Mouse (Mus musculus): ENCODE results near the gene Nfkbie. TPM values are rescaled to one million over a fixed set of nuclear protein-coding genes. Genes with fewer than 3 reads are reported as not detected.

The Nfkbie gene
- total RNA-seq, 2 experiments from 2014 or later = 3.9 to 4.2 TPM

DNA sequence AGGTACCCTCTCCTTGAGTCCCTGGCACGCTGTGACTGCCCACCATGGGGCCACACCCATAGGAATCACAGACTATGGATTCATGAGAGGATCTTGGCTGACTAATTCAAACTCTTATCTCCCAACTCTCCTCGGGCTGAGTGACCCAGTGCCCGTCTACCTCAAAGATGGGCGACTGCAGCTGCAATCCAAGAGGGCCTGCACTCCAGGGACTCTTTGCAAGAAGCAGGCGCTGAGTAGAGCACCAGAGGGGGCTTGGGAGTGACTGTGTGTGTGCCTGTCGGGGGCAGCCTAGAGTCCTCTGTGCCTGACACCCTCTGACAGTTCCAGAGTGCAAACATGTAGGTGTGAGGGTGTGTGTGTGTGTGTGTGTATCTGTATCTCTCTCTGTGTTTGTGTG is 13.4 kb upstream of the Nfkbie start:
- ATAC-seq (replicated peaks; ENCODE audit: low FRiP score, low TSS enrichment, poor library complexity, severe bottlenecking) = no peak

GRCm38 (mm10) chr17:45542705-45543104 is 12.8 kb upstream of the Nfkbie start:
- no peak for ATAC-seq (replicated peaks; ENCODE audit: low FRiP score, low TSS enrichment, poor library complexity, severe bottlenecking)

- ATAC-seq (replicated peaks; ENCODE audit: low FRiP score, low TSS enrichment, poor library complexity, severe bottlenecking) = no peak
Observed at GRCm38 (mm10) chr17:45543115-45543514, 12.4 kb upstream of the Nfkbie start.

GRCm38 (mm10) chr17:45544001-45544872 is 11.3 kb upstream of the Nfkbie start:
- no peak for ATAC-seq (replicated peaks; ENCODE audit: low FRiP score, low TSS enrichment, poor library complexity, severe bottlenecking)

- no peak for ATAC-seq (replicated peaks; ENCODE audit: low FRiP score, low TSS enrichment, poor library complexity, severe bottlenecking)
Observed at GRCm38 (mm10) chr17:45544873-45545277, 10.6 kb upstream of the Nfkbie start.

DNA sequence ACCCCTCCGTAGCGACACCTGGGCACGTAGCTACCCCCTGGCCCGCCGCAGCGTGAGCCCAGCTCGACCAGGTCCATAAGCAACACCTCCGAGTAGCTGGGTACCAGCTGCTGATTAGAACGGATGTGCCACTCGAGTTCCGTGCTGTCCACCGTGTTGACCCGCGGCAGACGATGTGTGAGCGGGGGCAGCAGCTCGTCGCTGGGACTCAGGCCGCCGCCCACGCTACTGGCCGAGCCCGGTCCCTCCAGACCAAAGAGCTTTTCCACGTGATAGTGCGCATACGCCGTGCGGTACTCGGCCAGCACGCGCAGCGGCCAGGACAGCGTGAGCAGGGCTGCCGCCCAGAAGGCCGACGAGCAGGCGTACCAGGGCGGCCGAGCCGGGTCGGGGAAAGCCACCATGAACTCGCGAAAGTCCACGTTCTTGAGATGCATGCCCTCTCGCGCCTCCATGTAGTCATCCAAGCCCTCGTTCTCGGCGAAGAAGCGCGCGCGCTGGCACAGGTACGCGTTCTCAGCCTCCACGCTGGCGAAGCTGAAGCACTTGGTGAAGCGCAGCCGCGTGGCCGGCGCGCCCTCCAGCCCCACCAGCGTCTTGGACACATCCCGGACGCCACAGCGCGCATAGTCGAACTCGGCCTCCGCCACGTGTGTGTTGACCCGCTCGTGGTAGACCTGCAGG is 10.1 kb upstream of the Nfkbie start:
- ATAC-seq (replicated peaks; ENCODE audit: low FRiP score, low TSS enrichment, poor library complexity, severe bottlenecking) = no peak

- no peak for ATAC-seq (replicated peaks; ENCODE audit: low FRiP score, low TSS enrichment, poor library complexity, severe bottlenecking)
Observed at GRCm38 (mm10) chr17:45546941-45547340, 8.6 kb upstream of the Nfkbie start.

DNA sequence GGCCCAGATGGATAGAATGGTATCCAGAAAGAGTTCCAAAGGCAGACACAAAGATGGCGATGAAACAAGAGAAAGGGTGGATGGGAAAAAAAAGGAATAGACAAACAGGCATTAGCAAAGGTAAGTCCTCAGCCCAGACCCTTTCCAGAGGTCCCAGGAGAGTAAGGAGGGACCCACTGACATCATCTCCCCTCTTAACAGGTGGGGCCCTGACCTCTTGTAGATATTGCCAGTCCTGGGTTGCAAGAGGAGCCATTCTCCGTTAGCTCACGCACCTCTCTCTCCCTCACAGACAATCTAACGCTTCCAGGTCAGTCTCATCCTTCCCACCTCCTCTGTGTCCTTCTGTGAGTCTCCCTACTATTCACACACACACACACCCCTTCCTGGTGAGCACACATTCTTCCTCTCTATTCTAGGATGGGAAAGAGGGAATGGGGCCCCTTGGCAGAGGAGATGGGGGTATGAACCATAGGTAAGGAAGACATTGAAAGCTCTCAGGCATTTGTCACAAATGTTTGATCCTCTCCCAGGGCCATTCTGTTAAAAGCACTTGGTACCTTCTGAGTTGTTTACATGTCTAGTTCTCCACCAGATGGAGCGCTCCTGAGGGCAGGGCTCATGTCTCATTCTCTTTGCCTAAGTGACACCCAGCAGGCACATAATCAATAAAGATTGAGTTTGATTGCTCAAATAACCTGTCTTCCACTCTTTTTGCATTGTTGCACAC is 7.9 kb upstream of the Nfkbie start:
- no peak for ATAC-seq (replicated peaks; ENCODE audit: low FRiP score, low TSS enrichment, poor library complexity, severe bottlenecking)

- ATAC-seq (replicated peaks; ENCODE audit: low FRiP score, low TSS enrichment, poor library complexity, severe bottlenecking) = no peak
Observed at GRCm38 (mm10) chr17:45548541-45549512, 6.7 kb upstream of the Nfkbie start.

DNA sequence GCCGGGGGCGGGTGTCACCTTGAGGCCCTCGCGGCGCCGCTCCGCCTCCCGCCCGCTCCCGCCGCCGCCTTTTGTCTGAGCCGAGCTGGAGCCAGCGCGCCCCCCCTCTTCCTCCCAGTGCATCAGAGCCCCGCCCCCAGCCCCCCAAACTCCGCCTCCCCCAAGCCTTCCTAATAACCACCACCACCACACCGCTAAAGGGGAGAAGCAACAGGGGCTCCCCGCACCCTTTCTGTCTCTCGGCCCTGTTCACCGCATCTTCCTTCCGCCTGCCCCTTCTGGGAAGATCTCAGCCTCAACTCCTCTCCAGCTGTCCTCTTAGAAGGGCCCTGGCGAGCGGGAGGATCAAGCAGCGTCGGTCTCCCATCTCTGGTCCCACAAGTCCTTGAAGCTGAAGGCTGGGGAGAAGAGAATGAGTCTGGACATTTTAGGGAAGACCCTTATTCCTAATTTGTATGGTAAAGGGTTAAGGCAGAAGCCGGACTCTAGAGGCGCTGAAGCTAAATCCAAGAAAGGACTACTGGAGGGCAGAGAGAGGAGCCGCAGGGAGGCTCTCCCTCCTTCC is 5.8 kb upstream of the Nfkbie start, which contains the start of gene Tmem151b:
Gene Tmem151b (minus strand): TSS at position 61 of the 565 bp plus-strand sequence.
- ATAC-seq (replicated peaks; ENCODE audit: low FRiP score, low TSS enrichment, poor library complexity, severe bottlenecking) = no peak

DNA sequence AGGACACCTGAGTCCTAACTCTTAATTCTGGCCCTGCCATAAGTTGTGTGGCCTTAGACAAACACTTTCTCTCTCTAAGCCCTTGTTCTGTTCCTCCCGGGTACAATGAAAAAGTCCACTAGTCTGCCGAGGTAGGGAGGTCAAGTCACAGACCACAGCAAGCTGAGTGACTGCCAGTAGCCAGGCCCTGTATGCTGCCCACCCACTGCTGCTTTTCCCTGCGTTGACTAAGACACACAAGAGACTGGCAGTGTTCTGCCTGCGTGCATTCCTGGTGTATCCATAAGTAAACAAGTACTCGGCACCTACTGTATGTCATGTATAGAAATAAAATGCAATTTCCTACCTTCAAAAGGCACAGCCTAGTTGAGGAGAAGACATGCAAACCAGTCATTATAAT is 5.2 kb upstream of the Nfkbie start:
- ATAC-seq (replicated peaks; ENCODE audit: low FRiP score, low TSS enrichment, poor library complexity, severe bottlenecking) = no peak

GRCm38 (mm10) chr17:45551249-45551796 is 4.2 kb upstream of the Nfkbie start:
- ATAC-seq (replicated peaks; ENCODE audit: low FRiP score, low TSS enrichment, poor library complexity, severe bottlenecking) = no peak

GRCm38 (mm10) chr17:45551816-45552451 is 3.6 kb upstream of the Nfkbie start:
- peak; percentile 70 for ATAC-seq (replicated peaks; ENCODE audit: low FRiP score, low TSS enrichment, poor library complexity, severe bottlenecking)

- no peak for ATAC-seq (replicated peaks; ENCODE audit: low FRiP score, low TSS enrichment, poor library complexity, severe bottlenecking)
Observed at GRCm38 (mm10) chr17:45553065-45553464, 2.4 kb upstream of the Nfkbie start.

DNA sequence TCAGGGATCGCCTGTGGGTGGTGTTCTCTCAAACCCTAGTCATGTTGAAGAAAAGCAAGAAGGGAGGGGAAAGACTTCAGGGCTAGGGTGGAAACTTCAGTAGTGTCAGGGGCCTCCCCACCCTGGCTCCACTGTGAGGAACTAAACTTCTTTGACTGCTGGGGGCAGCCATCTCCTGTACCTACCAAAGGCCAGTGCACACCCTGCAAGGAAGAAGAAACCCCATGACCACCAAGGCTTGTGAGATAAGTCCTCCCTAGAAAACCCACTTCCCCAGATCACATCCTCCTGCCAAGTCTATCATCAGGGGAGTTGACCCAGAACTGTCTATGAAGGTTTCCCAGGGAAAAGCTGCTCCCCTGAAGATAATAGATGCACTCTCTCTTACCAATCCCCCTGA is 1.1 kb upstream of the Nfkbie start:
- no peak for ATAC-seq (replicated peaks; ENCODE audit: low FRiP score, low TSS enrichment, poor library complexity, severe bottlenecking)

DNA sequence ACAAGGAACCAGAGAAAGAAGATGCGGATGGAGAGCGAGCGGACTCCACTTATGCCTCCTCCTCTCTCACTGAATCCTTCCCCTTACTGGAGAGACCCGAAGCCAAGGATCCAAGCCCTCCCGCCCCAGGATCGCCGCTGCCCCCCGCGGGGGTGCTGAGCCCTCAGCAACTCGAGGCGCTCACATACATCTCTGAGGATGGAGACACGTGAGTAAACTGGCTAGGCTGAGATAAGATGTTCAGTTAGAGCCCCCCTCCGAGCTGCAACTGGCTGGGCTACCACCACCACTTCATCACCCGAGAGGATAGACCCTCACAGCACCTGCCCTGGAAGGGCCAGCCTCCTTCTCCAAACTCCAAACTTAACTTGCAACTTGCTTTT is 595 bp downstream of the Nfkbie start:
- ATAC-seq (replicated peaks; ENCODE audit: low FRiP score, low TSS enrichment, poor library complexity, severe bottlenecking) = no peak

DNA sequence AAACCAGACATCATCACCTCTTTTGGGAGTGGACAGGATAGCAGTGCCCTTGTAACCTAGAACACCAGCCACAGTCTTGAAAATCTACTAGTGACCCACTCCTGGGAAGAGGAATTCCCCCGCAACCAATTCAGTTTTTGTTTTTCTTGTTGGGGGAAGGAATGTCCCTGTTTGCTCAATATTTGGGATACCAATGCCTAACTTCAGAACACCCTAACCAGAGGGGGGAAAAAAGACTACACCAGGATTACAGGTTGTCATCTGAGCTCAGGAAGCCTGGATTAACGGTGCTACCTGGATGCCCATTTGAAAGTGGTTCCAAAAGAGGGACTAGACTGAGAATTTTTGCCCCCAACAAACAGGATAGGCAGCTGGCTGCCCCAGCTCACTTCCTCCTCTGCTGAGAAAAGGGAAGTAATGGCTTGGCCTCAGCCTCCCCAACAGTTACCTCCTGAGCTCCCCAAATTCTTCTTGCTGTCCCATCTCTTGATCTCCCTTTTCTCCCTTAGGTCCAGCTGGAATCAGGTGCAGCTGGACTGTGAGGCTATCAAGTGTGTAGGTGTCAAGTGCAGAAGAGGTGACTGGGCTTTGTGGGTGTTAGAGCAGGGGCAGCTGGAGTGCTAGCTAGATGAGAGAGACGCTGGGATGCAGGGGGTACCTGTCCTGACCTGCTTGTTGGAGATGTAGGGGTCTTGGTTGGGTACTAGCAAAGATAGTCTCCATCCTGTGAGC is 1.2 kb downstream of the Nfkbie start:
- no peak for ATAC-seq (replicated peaks; ENCODE audit: low FRiP score, low TSS enrichment, poor library complexity, severe bottlenecking)
